Mouse (Mus musculus) CH12.LX (cell line): ENCODE results near the gene 1700025B11Rik.

Source experiments
- EP300 ChIP-seq: IDR thresholded peaks from 2 replicates; pipeline ENCODE4 v1.6.1; 2011; ENCODE audit warnings: low read length, improper control_type of control experiment
- ETS1 ChIP-seq: conservative IDR thresholded peaks from 2 replicates; pipeline ENCODE4 v1.6.1; 2012; ENCODE audit warnings: low read depth, mild to moderate bottlenecking, inconsistent platforms, low read length, improper control_type of control experiment, moderate library complexity
- HCFC1 ChIP-seq: IDR thresholded peaks from 2 replicates; pipeline ENCODE4 v1.6.1; 2012; ENCODE audit warnings: low read depth, mild to moderate bottlenecking, inconsistent platforms, low read length, improper control_type of control experiment
- MAFK ChIP-seq: IDR thresholded peaks from 2 replicates; pipeline ENCODE4 v1.6.1; 2011; ENCODE audit warnings: low read length, improper control_type of control experiment; ENCODE audit not compliant: insufficient replicate concordance
- MAX ChIP-seq: IDR thresholded peaks from 2 replicates; pipeline ENCODE4 v1.6.1; 2011; ENCODE audit warnings: low read length, improper control_type of control experiment
- POLR2A ChIP-seq: IDR thresholded peaks from 2 replicates; pipeline ENCODE4 v1.6.1; 2011; ENCODE audit warnings: low read depth, mild to moderate bottlenecking, improper control_type of control experiment, low read length
- UBTF ChIP-seq: IDR thresholded peaks from 2 replicates; pipeline ENCODE4 v1.6.1; 2012; ENCODE audit warnings: low read depth, mild to moderate bottlenecking, inconsistent platforms, low read length, improper control_type of control experiment, moderate library complexity
- USF1 ChIP-seq: IDR thresholded peaks from 2 replicates; pipeline ENCODE4 v1.6.1; 2014; ENCODE audit warnings: low read depth, mild to moderate bottlenecking, inconsistent platforms, low read length, improper control_type of control experiment
- USF2 ChIP-seq: conservative IDR thresholded peaks from 2 replicates; pipeline ENCODE4 v1.6.1; 2011; ENCODE audit warnings: low read depth, low read length, improper control_type of control experiment
- ZNF384 ChIP-seq: IDR thresholded peaks from 2 replicates; pipeline ENCODE4 v1.6.1; 2012; ENCODE audit warnings: low read depth, low read length, improper control_type of control experiment, inconsistent platforms

DNA sequence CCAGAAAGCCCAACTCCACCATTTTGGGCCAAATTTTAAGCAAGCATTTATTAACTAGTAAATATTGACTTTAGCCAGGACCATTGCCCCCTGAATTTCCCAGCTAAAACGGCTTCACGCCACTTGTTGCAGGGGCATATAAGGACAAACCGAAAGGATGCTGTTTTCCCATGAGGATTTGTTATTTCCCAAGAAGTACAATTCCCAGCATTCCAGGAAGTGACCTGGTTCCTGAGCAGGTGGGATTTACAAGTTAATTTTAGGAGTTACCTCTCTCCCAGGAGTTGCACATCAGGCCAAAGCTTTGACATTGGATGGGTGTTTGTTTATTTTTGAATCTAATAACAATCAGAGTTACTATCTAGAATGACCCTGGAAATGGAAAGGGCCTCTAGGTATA lies 44.4 kb upstream of the 1700025B11Rik start:
- no peak for TF ChIP-seq HCFC1
- TF ChIP-seq POLR2A = no peak
- no peak for TF ChIP-seq ETS1
- TF ChIP-seq MAFK = no peak
- TF ChIP-seq USF2 = no peak
- TF ChIP-seq UBTF = no peak
- no peak for TF ChIP-seq USF1
- no peak for TF ChIP-seq MAX
- no peak for TF ChIP-seq ZNF384
- no peak for TF ChIP-seq EP300
